Mouse (Mus musculus) left cerebral cortex, postnatal 4 days (tissue): Measurements from ENCODE around the gene Krtap10-10. TPM values are rescaled to one million over a fixed set of nuclear protein-coding genes. Genes with fewer than 3 reads are reported as not detected.

Experiments
- DNase-seq: peaks from one replicate; pipeline ENCODE4 v3.0.0-alpha.2; 2022
- intact Hi-C: fragments of 180-260 bp; cut with DNase I; formaldehyde crosslinking; loops from one replicate; pipeline ENCODE4 v1.15.1; 2025
- total RNA-seq, 2 experiments: library from RNA; stranded (reverse); gene quantifications; 2 replicates each; pipeline ENCODE4 v1.2.3; 2021

Gene Krtap10-10
- total RNA-seq, 2 experiments from 2014 or later = not detected

DNA sequence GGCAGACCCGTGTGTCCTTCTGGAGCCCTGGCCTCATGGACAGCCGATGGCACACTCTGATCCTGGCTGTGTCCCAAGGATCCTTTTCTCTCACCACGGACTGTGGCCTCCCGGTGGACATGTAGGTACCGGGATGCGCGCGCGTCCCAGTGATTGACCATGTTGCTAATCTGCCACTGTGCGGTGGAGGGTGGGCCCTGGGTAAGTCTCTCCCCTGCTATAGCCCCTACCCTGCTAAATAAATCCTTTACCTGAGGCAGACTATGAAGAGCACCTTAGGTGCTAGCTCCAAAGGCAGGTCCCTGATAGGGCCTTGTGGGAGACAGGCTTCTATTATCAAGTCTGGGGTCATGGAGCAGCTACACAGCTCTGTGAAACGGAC lies 29.0 kb downstream of the Krtap10-10 start:
- intact Hi-C loops = no loop called here
- no peak for DNase-seq

DNA sequence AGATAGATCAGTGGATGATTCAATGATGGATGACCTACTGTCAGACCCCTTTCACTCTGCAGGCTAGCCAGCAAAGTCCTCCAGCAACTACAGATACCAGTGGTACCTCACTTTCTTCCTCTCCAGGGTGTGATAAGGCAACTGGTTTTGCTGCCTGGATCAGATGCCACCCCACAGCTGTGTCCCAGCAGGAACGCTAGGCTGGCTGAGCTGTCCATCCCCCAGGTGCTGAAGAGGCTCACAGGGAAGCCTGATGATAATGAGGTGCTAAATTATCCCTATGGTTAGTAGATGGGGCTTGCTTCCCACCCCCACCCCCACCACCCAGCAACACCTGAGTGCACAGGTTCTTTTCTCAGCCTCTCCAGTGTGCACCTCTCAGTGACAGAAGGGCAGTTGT lies 31.8 kb downstream of the Krtap10-10 start:
- intact Hi-C loops = no loop called here
- DNase-seq = no peak

DNA sequence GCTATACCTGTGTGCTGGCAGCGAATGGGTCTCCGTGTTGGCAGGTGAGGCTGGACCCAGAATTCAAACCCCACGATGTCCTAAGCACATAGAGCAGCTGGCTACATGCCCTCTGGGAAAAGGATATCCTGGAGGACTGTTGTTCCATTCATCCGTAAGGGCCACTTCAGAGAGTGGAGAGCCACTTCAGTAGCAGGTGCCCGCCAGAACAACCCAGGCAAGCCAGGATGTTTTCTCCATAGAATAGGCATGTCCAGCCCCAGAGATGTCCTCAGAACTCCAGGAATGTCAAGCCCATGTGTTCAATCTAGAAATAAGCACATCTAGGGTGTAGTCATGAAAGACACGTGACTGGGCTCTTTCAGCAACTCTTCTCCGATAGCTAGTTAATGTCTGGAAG lies 33.9 kb downstream of the Krtap10-10 start:
- DNase-seq = no peak
- intact Hi-C loops = no loop called here

DNA sequence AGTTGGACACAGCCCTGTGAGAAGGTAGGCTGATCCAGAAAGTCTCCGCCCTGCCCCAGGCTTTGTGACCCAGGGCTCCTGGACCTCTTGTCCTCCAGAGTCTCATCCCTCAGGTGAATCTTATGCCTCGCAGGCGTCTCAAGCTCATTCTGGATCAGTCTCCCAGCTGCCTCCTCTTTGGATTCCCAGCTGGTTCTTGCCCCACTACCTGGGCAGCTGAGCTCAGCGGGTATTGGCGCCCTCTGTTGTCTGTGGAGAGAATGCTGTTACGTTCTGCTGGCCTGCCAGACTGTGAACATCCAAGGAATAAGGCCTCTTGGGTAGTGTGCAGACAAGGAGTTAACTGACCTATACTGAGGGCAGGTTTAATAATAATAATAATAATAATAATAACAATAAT lies 43.2 kb downstream of the Krtap10-10 start:
- intact Hi-C loops = no loop called here
- DNase-seq = no peak

DNA sequence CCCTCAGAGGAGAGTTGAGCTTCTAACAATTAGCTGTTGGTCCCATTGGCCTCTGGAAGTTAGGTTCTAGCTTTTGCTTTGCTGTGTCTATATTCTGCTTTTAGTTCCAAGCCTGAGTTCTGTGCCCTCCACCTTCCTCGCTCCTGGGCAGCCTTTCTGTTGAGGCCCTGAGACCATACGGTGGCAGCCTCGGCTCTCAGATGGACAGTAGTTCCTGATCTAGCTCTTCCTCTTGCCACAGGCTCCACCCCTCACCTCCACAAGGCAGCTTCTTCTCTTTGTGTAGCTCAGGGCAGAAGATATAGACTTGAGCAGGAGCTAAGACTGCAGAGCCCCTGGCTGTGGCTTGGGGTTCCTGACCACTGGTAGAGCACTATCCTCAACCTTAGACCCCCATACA lies 44.6 kb downstream of the Krtap10-10 start:
- DNase-seq = no peak
- intact Hi-C loops = loop anchor here (10.0 kb wide), 1 partner anchor 336 kb away; no protein-coding TSS in a partner anchor

DNA sequence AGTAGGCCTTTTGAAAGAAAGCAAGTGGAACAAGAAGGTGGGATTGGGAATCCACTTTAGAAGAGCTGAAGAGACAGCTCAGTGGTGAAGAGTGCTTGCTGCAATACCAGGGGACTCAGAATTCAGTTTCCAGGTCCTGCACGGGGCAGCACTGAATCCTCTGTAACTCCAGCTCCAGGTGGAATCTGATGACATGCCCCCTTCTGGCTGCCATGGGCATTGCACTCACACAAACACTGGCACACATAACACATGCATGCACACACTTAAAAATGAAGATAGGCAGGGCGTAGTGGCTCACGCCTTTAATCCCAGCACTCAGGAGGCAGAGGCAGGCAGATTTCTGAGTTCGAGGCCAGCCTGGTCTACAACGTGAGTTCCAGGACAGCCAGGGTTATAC lies 46.8 kb downstream of the Krtap10-10 start:
- no peak for DNase-seq
- intact Hi-C loops = loop anchor here (10.0 kb wide), 1 partner anchor 338 kb away; no protein-coding TSS in a partner anchor

DNA sequence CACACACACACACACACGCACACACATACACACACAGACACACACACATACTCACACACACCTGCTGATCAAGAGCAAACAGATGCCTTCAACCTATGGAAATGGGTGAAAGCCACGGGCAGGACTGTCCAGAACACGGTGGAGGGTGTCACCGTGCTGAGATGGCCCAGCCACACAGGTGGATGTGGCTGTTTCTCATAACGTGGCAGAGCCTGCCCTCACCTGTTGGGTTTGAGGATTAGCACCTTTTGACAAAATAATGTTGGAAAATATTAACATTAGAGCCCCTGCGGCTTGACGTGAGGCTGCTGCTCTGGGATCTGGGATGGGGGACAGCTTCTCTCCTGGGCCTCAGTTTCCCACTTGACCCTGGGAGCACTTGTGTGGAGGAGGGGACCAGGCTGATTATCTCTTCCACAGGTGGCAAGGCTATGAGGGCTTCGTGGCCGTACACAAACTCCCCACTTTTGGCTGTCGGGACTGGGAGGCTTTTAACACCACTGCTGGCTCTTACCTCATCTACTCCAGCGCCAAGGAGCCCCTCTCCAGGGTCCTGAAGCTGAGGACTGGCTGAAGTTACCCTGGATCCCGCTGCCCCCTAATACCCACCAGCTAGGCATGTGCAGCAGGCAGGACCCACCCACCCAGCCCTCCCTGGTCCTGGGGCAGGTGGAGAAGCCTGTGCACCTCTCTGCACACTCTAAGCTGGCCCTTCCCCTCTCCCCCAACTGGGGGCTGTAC lies 50.4 kb downstream of the Krtap10-10 start:
- DNase-seq = no peak
- intact Hi-C loops = loop anchor here (10.0 kb wide), 1 partner anchor 341 kb away; no protein-coding TSS in a partner anchor

Other genes with a start within 250 kb of the Krtap10-10 start
- 100 to 1,000 TPM; 175 to 189 TPM for gene Sumo3, start 229.8 kb upstream of the Krtap10-10 start, total RNA-seq
- gene Gm49325, start 229.8 kb upstream of the Krtap10-10 start, total RNA-seq = 10 to 100 TPM in 1 of 2 experiments, not detected in 1; 21.0 TPM
- 10 to 100 TPM; 45.1 to 47.6 TPM for gene Ube2g2, start 213.7 kb upstream of the Krtap10-10 start, total RNA-seq
- not detected for gene Tspear, start 149.4 kb upstream of the Krtap10-10 start, total RNA-seq
- gene Gm19402, start 145.2 kb upstream of the Krtap10-10 start, total RNA-seq = not detected
- gene Gm9508, start 138.7 kb upstream of the Krtap10-10 start, total RNA-seq = not detected
- not detected for gene Gm10272, start 129.3 kb upstream of the Krtap10-10 start, total RNA-seq
- gene Gm10024, start 124.5 kb upstream of the Krtap10-10 start, total RNA-seq = not detected
- gene Gm10142, start 120.1 kb upstream of the Krtap10-10 start, total RNA-seq = not detected
- not detected for gene Krtap12-1, start 115.3 kb upstream of the Krtap10-10 start, total RNA-seq
- gene Gm10100, start 109.5 kb upstream of the Krtap10-10 start, total RNA-seq = not detected
- not detected for gene Gm18596, start 93.3 kb upstream of the Krtap10-10 start, total RNA-seq
- not detected for gene Gm9736, start 84.6 kb upstream of the Krtap10-10 start, total RNA-seq
- gene Gm3233, start 76.3 kb upstream of the Krtap10-10 start, total RNA-seq = not detected
- not detected for gene Gm3238, start 64.6 kb upstream of the Krtap10-10 start, total RNA-seq
- not detected for gene Gm7138, start 59.0 kb upstream of the Krtap10-10 start, total RNA-seq
- gene Gm3250, start 53.4 kb upstream of the Krtap10-10 start, total RNA-seq = not detected
- not detected for gene Gm7137, start 47.7 kb upstream of the Krtap10-10 start, total RNA-seq
- gene Gm9639, start 40.9 kb upstream of the Krtap10-10 start, total RNA-seq = not detected
- not detected for gene Gm19668, start 36.8 kb upstream of the Krtap10-10 start, total RNA-seq
- gene Gm9507, start 24.1 kb upstream of the Krtap10-10 start, total RNA-seq = not detected
- gene Gm2696, start 21.3 kb upstream of the Krtap10-10 start, total RNA-seq = not detected
- gene Krtap10-4, start 8.9 kb upstream of the Krtap10-10 start, total RNA-seq = not detected
- gene Gm36176, start 10.9 kb downstream of the Krtap10-10 start, total RNA-seq = not detected
- gene Gm10318, start 16.9 kb downstream of the Krtap10-10 start, total RNA-seq = not detected
- not detected for gene Gm3285, start 26.0 kb downstream of the Krtap10-10 start, total RNA-seq
- gene Lrrc3, start 66.6 kb downstream of the Krtap10-10 start, total RNA-seq = 10 to 100 TPM; 38.5 to 39.1 TPM
- gene Trpm2, start 134.6 kb downstream of the Krtap10-10 start, total RNA-seq = 10 to 100 TPM; 14.1 to 22.9 TPM
- gene 1810043G02Rik, start 142.6 kb downstream of the Krtap10-10 start, total RNA-seq = 10 to 100 TPM; 28.9 to 35.3 TPM
- gene Pfkl, start 174.1 kb downstream of the Krtap10-10 start, total RNA-seq = 10 to 100 TPM; 73.2 to 83.6 TPM
- gene Dnmt3l, start 206.0 kb downstream of the Krtap10-10 start, total RNA-seq = not detected
- under 1 TPM; 0.44 TPM for gene Aire, start 207.7 kb downstream of the Krtap10-10 start, total RNA-seq
- gene Icosl, start 233.4 kb downstream of the Krtap10-10 start, total RNA-seq = under 1 TPM; 0.85 to 0.98 TPM